Mouse (Mus musculus): ENCODE measurements at regions not wholly inside any gene's neighbourhood (a gene's known extent, or its start where the extent isn't known, plus 50 kb on each side); places are given as distances from the start of the nearest gene placed in this dataset.

DNA sequence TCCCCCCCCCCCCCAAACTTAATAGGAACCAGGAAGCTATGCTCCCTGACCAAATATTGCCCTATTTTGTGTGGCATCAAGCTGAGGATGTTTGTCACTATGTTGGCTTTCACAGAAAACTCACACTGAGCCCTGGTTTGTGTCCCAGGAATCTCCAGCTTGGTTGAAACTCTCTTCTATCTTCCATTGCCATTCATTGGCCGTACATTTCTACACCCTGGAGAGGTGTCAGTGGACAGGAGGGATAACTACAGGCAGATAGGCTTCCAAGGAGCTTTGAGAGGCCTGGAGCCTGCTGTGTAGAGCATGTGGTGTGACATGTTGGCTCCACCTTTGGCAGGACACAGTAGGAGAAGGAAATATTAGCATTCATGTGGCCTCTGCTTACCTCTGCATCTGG lies 478.9 kb downstream of the Glrx3 start:
- Histone ChIP-seq H3K9me3 (no peaks in the 10 kb centered on the region), H3K4me2 (replicated peaks) (no peak overlapping the region), H3K36me3 (no peaks in the 10 kb centered on the region), H3K27ac (no peak overlapping the region), H3K4me1 (replicated peaks) (no peaks in the 10 kb centered on the region), H3K27me3 (replicated peaks) (no peaks in the 10 kb centered on the region), H3K9ac (no peak overlapping the region), H3K4me3 (replicated peaks) (no peak overlapping the region)
- 83% methylated on average over 1 of the region's 1 CpGs for whole genome bisulfite sequencing
- ATAC-seq: no peak

- Histone ChIP-seq H3K4me1 (replicated peaks) (0 out of 2 replicates have a peak, but pooled peaks cover 4% of the 10 kb centered on the region), H3K9ac (no peak overlapping the region), H3K4me2 (replicated peaks) (no peak overlapping the region), H3K27me3 (replicated peaks) (no peaks in the 10 kb centered on the region), H3K36me3 (no peaks in the 10 kb centered on the region), H3K4me3 (replicated peaks) (no peak overlapping the region), H3K9me3 (no peaks in the 10 kb centered on the region), H3K27ac (no peak overlapping the region)
- 53% methylated on average over 7 of the region's 7 CpGs for WGBS
- peak; percentile 81 for ATAC-seq
Measured at GRCm38 (mm10) chr7:137924464-137925167, 472.9 kb downstream of the Tcerg1l start.

DNA sequence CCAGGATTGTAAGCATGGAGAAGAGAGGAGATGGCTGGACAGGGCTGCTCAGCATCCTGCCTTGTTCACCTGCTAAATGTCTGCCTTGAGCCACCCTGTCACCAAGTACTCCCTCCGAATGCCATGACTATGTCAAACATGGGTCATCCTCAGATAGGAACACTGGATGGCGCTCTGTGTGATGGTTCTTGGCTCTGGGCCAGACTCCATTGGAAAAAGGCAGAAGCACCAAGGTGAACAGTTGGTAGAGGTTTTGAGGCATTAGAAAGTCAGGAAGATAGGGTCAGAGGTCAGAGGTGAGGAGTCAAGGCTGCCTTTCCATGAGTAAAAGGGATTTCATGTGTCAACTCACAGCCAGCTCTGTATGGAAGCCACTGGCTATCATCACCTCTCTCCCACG lies 471.9 kb downstream of the Tcerg1l start:
- no peak overlapping the region for H3K4me3 ChIP-seq (replicated peaks)
- no peak overlapping the region for H3K4me2 ChIP-seq (replicated peaks)
- 77% methylated on average over 3 of the region's 3 CpGs for WGBS
- 0 out of 2 replicates have a peak, but pooled peaks cover 4% of the 10 kb centered on the region for H3K4me1 ChIP-seq (replicated peaks)
- ATAC-seq: no peak
- H3K27me3 ChIP-seq (replicated peaks): no peaks in the 10 kb centered on the region
- H3K9ac ChIP-seq: no peak overlapping the region
- no peaks in the 10 kb centered on the region for H3K9me3 ChIP-seq
- H3K36me3 ChIP-seq: no peaks in the 10 kb centered on the region
- H3K27ac ChIP-seq: no peak overlapping the region

DNA sequence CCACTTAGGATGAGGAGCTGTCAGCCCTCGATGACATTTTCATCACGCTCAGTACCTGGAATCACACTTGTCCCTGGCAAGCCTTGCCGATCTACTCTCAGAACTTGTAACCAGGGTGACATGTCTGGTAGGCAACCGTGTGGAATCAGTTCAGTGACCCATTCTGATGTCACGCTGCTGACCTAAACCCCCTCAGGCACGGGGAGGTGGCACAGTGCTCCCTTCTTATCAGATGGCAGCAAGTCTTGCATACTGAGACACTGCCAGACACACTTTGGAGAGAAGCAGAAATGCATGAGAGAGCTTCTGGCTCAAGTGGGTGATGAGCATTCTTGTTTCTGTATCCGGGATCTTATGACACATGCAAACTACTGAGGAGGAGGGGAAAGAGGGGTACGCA lies 470.2 kb downstream of the Tcerg1l start:
- H3K27ac ChIP-seq: no peak overlapping the region
- H3K9ac ChIP-seq: no peak overlapping the region
- no peaks in the 10 kb centered on the region for H3K36me3 ChIP-seq
- H3K4me1 ChIP-seq (replicated peaks): 0 out of 2 replicates have a peak, but pooled peaks cover 4% of the 10 kb centered on the region
- no peak overlapping the region for H3K4me2 ChIP-seq (replicated peaks)
- H3K27me3 ChIP-seq (replicated peaks): no peaks in the 10 kb centered on the region
- 73% methylated on average over 8 of the region's 8 CpGs for WGBS
- no peak for ATAC-seq
- H3K4me3 ChIP-seq (replicated peaks): no peak overlapping the region
- no peaks in the 10 kb centered on the region for H3K9me3 ChIP-seq

DNA sequence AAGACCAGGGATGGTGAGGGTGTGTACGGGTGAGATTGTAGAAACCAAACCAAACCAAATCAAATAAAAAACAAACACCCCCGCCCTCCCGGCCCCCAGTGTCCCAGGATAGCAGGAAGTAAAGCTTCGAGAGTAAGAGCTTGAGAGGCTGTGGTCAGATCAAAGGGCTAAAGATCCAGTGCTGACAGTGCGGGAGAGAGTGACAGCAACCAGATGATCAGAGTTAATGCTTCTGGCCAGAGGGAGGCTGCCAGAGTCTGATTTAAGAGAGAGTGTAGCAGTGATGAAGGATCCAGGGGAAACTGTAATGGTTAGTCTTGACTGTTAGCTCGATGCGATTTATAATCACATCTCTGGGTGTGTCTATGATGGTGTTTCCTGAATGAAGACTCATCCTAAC lies 467.3 kb downstream of the Tcerg1l start:
- Histone ChIP-seq H3K4me3 (replicated peaks) (no peak overlapping the region), H3K9me3 (no peaks in the 10 kb centered on the region), H3K4me1 (replicated peaks) (no peaks in the 10 kb centered on the region), H3K9ac (no peak overlapping the region), H3K27ac (no peak overlapping the region), H3K4me2 (replicated peaks) (no peak overlapping the region), H3K36me3 (no peaks in the 10 kb centered on the region), H3K27me3 (replicated peaks) (no peaks in the 10 kb centered on the region)
- no peak for ATAC-seq
- 21% methylated on average over 7 of the region's 7 CpGs for WGBS

GRCm38 (mm10) chr7:137935896-137936295 lies 461.6 kb downstream of the Tcerg1l start:
- Histone ChIP-seq H3K4me2 (replicated peaks) (no peak overlapping the region), H3K27ac (no peak overlapping the region), H3K27me3 (replicated peaks) (no peaks in the 10 kb centered on the region), H3K9ac (no peak overlapping the region), H3K4me1 (replicated peaks) (no peaks in the 10 kb centered on the region), H3K36me3 (no peaks in the 10 kb centered on the region), H3K9me3 (no peaks in the 10 kb centered on the region), H3K4me3 (replicated peaks) (no peak overlapping the region)
- 71% methylated on average over 3 of the region's 3 CpGs for WGBS
- no peak for ATAC-seq

DNA sequence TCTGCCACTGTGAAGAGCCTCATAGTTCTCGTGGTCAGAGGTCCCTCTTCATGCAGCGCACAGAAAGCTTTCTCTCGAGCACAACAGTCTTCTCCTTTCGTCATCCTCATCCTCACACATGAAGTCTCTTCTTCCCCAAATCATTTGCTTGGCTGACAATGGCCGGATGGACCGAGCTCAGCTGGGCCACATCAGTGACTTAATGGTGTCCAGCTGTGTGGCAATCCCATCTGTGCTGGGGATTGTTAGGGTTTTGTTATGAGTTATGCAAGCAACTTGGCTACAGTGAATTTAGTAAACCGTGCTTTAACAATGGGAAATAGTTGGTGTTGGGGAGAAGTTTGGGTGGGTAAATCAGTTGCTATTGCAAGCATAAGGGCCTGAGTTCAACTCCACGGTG lies 458.4 kb downstream of the Tcerg1l start:
- no peak overlapping the region for H3K4me2 ChIP-seq (replicated peaks)
- no peaks in the 10 kb centered on the region for H3K36me3 ChIP-seq
- no peak overlapping the region for H3K27ac ChIP-seq
- H3K4me3 ChIP-seq (replicated peaks): no peak overlapping the region
- no peaks in the 10 kb centered on the region for H3K4me1 ChIP-seq (replicated peaks)
- WGBS: 75% methylated on average over 8 of the region's 8 CpGs
- H3K9ac ChIP-seq: no peak overlapping the region
- no peaks in the 10 kb centered on the region for H3K9me3 ChIP-seq
- no peaks in the 10 kb centered on the region for H3K27me3 ChIP-seq (replicated peaks)
- no peak for ATAC-seq

- no peak overlapping the region for H3K9ac ChIP-seq
- H3K27ac ChIP-seq: no peak overlapping the region
- no peak overlapping the region for H3K4me2 ChIP-seq (replicated peaks)
- H3K27me3 ChIP-seq (replicated peaks): no peaks in the 10 kb centered on the region
- ATAC-seq: no peak
- no peak overlapping the region for H3K4me3 ChIP-seq (replicated peaks)
- WGBS: 53% methylated on average over 5 of the region's 5 CpGs
- no peaks in the 10 kb centered on the region for H3K4me1 ChIP-seq (replicated peaks)
- H3K9me3 ChIP-seq: no peaks in the 10 kb centered on the region
- no peaks in the 10 kb centered on the region for H3K36me3 ChIP-seq
Measured at GRCm38 (mm10) chr7:137940084-137940483, 457.4 kb downstream of the Tcerg1l start.

DNA sequence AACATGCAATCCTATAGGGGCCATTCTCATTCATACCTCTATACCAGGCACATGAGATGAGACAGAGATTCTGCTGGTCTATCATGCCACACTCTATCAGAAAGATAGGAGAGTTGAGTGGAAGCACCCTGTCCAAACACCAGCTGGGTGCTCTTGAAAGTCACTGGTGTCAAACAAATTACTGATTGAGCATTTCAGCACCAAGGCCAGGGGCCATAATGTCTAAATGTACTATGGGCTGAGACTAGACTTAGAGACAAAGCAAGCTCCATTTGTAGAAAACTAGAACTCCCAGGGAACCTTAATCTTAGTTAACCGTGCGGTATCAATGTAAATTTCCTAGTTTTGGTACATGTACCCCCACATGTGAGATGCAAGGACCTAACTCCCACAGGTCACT lies 452.5 kb downstream of the Tcerg1l start:
- no peaks in the 10 kb centered on the region for H3K4me1 ChIP-seq (replicated peaks)
- no peaks in the 10 kb centered on the region for H3K9me3 ChIP-seq
- no peaks in the 10 kb centered on the region for H3K36me3 ChIP-seq
- no peak overlapping the region for H3K27ac ChIP-seq
- no peak overlapping the region for H3K4me3 ChIP-seq (replicated peaks)
- no peaks in the 10 kb centered on the region for H3K27me3 ChIP-seq (replicated peaks)
- 88% methylated on average over 2 of the region's 2 CpGs for WGBS
- H3K9ac ChIP-seq: no peak overlapping the region
- no peak for ATAC-seq
- no peak overlapping the region for H3K4me2 ChIP-seq (replicated peaks)

- Histone ChIP-seq H3K4me3 (replicated peaks) (no peak overlapping the region), H3K27me3 (replicated peaks) (no peaks in the 10 kb centered on the region), H3K36me3 (no peaks in the 10 kb centered on the region), H3K9ac (no peak overlapping the region), H3K9me3 (no peaks in the 10 kb centered on the region), H3K4me1 (replicated peaks) (no peaks in the 10 kb centered on the region), H3K4me2 (replicated peaks) (no peak overlapping the region), H3K27ac (no peak overlapping the region)
- no peak for ATAC-seq
- WGBS: 20% methylated on average over 5 of the region's 5 CpGs
Measured at GRCm38 (mm10) chr7:137947424-137947823, 450.1 kb downstream of the Tcerg1l start.

- no peak for ATAC-seq
- no peak overlapping the region for H3K9ac ChIP-seq
- no peaks in the 10 kb centered on the region for H3K36me3 ChIP-seq
- H3K9me3 ChIP-seq: no peaks in the 10 kb centered on the region
- H3K27me3 ChIP-seq (replicated peaks): no peaks in the 10 kb centered on the region
- H3K4me1 ChIP-seq (replicated peaks): no peaks in the 10 kb centered on the region
- no peak overlapping the region for H3K27ac ChIP-seq
- no peak overlapping the region for H3K4me2 ChIP-seq (replicated peaks)
- WGBS: 75% methylated on average over 5 of the region's 5 CpGs
- H3K4me3 ChIP-seq (replicated peaks): no peak overlapping the region
Measured at GRCm38 (mm10) chr7:137957354-137957753, 440.2 kb downstream of the Tcerg1l start.

DNA sequence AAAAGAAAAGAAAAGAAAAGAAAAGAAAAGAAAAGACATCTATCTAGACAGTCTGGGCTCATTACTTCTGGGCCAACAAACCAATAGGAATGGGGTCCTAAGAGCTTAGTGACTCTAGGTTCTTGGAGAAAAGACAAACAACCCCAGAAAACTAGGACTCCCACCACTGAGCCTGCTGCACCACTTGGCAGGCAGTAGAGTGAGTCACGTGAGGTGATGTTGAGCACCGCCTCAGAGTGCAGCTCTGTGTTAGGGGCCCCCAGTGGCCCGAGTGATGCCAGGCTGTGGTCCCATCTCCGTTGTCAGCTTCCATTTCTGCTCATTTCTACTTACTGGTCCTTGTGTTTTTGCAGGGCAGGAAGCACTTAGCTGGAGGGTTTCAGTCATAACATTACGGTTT lies 439.7 kb downstream of the Tcerg1l start:
- Histone ChIP-seq H3K27me3 (replicated peaks) (no peaks in the 10 kb centered on the region), H3K4me2 (replicated peaks) (no peak overlapping the region), H3K4me1 (replicated peaks) (no peaks in the 10 kb centered on the region), H3K27ac (no peak overlapping the region), H3K9me3 (no peaks in the 10 kb centered on the region), H3K36me3 (no peaks in the 10 kb centered on the region), H3K9ac (no peak overlapping the region), H3K4me3 (replicated peaks) (no peak overlapping the region)
- ATAC-seq: no peak
- 78% methylated on average over 5 of the region's 5 CpGs for WGBS

DNA sequence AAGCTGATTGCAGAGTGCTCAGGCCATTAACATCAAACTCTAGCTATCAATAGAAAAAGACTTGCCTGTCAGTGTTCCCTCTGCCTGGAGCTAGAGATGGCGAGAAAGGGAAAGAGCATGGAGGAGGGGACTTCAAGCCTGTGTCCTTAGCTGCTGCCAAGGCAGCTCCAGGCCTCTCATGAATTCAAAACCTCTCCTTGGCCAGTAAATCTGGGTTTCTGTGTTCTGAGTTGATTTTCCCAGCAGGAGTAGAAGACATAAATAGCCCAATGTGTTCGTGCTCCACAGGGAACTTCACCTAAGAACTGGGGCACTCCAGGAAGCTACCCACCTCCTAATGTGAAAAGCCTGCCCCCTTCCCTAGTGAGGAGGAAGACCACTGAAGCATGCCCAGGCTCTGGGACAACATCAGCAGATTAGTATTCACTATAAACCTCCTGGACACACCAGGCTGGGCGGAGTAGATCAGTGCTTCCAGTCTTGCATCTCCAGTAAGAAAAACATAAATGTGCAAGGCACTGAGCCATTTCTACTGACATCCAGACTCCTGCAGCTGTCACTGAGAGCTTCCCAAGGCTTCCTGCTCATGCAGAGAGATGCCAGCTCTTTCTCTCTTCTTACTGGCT lies 433.9 kb downstream of the Tcerg1l start:
- H3K4me2 ChIP-seq (replicated peaks): no peak overlapping the region
- no peaks in the 10 kb centered on the region for H3K36me3 ChIP-seq
- H3K9me3 ChIP-seq: no peaks in the 10 kb centered on the region
- no peak overlapping the region for H3K9ac ChIP-seq
- no peaks in the 10 kb centered on the region for H3K4me1 ChIP-seq (replicated peaks)
- no peak for ATAC-seq
- WGBS: 49% methylated on average over 3 of the region's 3 CpGs
- no peak overlapping the region for H3K4me3 ChIP-seq (replicated peaks)
- H3K27me3 ChIP-seq (replicated peaks): no peaks in the 10 kb centered on the region
- H3K27ac ChIP-seq: no peak overlapping the region

Measured in intestine, embryonic 15.5 days (tissue).